Mouse (Mus musculus) thymus, adult 2 months (tissue): Measurements from ENCODE around the gene Pappa2. TPM values are rescaled to one million over a fixed set of nuclear protein-coding genes. Genes with fewer than 3 reads are reported as not detected.

Experiments used
- DNase-seq: peaks from one replicate; pipeline ENCODE4 v3.0.0; 2021
- H3K27ac ChIP-seq: fragments of 200-500 bp; 2 replicates; pipeline ENCODE4 v1.5.1; 2012; ENCODE audit warnings: low read length, control low read depth; ENCODE audit not compliant: control insufficient read depth, insufficient read depth
- H3K27me3 ChIP-seq: fragments of 200-500 bp; 2 replicates; pipeline ENCODE4 v1.6.1; 2012; ENCODE audit warnings: mild to moderate bottlenecking, low read length, moderate library complexity, mixed read lengths; ENCODE audit not compliant: control insufficient read depth, insufficient read depth
- H3K36me3 ChIP-seq: fragments of 200-500 bp; 2 replicates; pipeline ENCODE4 v1.6.1; 2012; ENCODE audit warnings: mild to moderate bottlenecking, low read length, moderate library complexity; ENCODE audit not compliant: control insufficient read depth, insufficient read depth
- H3K4me1 ChIP-seq: fragments of 200-500 bp; replicated peaks from 2 replicates; pipeline ENCODE4 v1.6.1; 2012; ENCODE audit warnings: low read length; ENCODE audit not compliant: control insufficient read depth, insufficient read depth
- H3K4me3 ChIP-seq: fragments of 200-500 bp; 2 replicates; pipeline ENCODE4 v1.5.1; 2012; ENCODE audit warnings: mild to moderate bottlenecking, low read length, control low read depth, moderate library complexity; ENCODE audit not compliant: control insufficient read depth, insufficient read depth
- CTCF ChIP-seq: fragments of 200-500 bp; IDR thresholded peaks from 2 replicates; pipeline ENCODE4 v1.5.1; 2012; ENCODE audit warnings: mild to moderate bottlenecking, control low read depth, low read length, moderate library complexity, borderline replicate concordance; ENCODE audit not compliant: control insufficient read depth, poor library complexity, insufficient read depth; ENCODE audit errors: extremely low read depth
- POLR2A ChIP-seq: fragments of 200-500 bp; IDR thresholded peaks from 2 replicates; pipeline ENCODE4 v1.6.1; 2012; ENCODE audit warnings: mild to moderate bottlenecking, low read length, control low read depth, moderate library complexity; ENCODE audit not compliant: control insufficient read depth, poor library complexity, insufficient read depth; ENCODE audit errors: extremely low read depth
- WGBS: fragments of 180-500 bp; shearing (Covaris S2); methylation state at CpG from one replicate; pipeline ENCODE4 v1.1.7; 2018; 5-methylcytosine and 5-hydroxymethylcytosine counted together
- polyA plus RNA-seq: library from polyadenylated mRNA; depleted of rRNA; stranded (reverse); fragments of >200 nt; gene quantifications from 2 replicates; pipeline ENCODE4 v1.2.3, GENCODE M21; 2012

Gene Pappa2
- polyA plus RNA-seq, 1 experiment: 0.62 TPM

- H3K4me3 ChIP-seq: no peak overlapping the region
- no peak overlapping the region for H3K27ac ChIP-seq
- no peaks in the 10 kb centered on the region for H3K4me1 ChIP-seq
- TF ChIP-seq POLR2A: no peak
- no peak for TF ChIP-seq CTCF
- no peaks in the 10 kb centered on the region for H3K27me3 ChIP-seq
- no peaks in the 10 kb centered on the region for H3K36me3 ChIP-seq
- WGBS: 96% methylated on average over 7 of the region's 7 CpGs
- no peak for DNase-seq
Observed at GRCm38 (mm10) chr1:158956361-158956760, 23.9 kb downstream of the Pappa2 start.

- DNase-seq: no peak
- H3K27ac ChIP-seq: no peak overlapping the region
- no peaks in the 10 kb centered on the region for H3K27me3 ChIP-seq
- H3K4me3 ChIP-seq: no peak overlapping the region
- H3K36me3 ChIP-seq: no peaks in the 10 kb centered on the region
- no peaks in the 10 kb centered on the region for H3K4me1 ChIP-seq
- WGBS: 68% methylated on average over 6 of the region's 6 CpGs
- TF ChIP-seq CTCF (no peak), POLR2A (no peak)
Observed at GRCm38 (mm10) chr1:158954785-158955184, 25.5 kb downstream of the Pappa2 start.

GRCm38 (mm10) chr1:158953479-158954207 lies 26.6 kb downstream of the Pappa2 start:
- H3K27me3 ChIP-seq: no peaks in the 10 kb centered on the region
- TF ChIP-seq POLR2A: no peak
- no peak for TF ChIP-seq CTCF
- no peak overlapping the region for H3K4me3 ChIP-seq
- no peaks in the 10 kb centered on the region for H3K4me1 ChIP-seq
- H3K27ac ChIP-seq: no peak overlapping the region
- H3K36me3 ChIP-seq: no peaks in the 10 kb centered on the region
- DNase-seq: peak; percentile 40
- WGBS: 45% methylated on average over 6 of the region's 6 CpGs

- no peaks in the 10 kb centered on the region for H3K36me3 ChIP-seq
- DNase-seq: no peak
- H3K27me3 ChIP-seq: no peaks in the 10 kb centered on the region
- TF ChIP-seq POLR2A: no peak
- TF ChIP-seq CTCF: no peak
- no peak overlapping the region for H3K27ac ChIP-seq
- WGBS: 94% methylated on average over 6 of the region's 6 CpGs
- no peak overlapping the region for H3K4me3 ChIP-seq
- H3K4me1 ChIP-seq: no peaks in the 10 kb centered on the region
Observed at GRCm38 (mm10) chr1:158949041-158949440, 31.2 kb downstream of the Pappa2 start.

- no peak overlapping the region for H3K4me3 ChIP-seq
- TF ChIP-seq CTCF (no peak), POLR2A (no peak)
- no peaks in the 10 kb centered on the region for H3K4me1 ChIP-seq
- DNase-seq: no peak
- H3K36me3 ChIP-seq: no peaks in the 10 kb centered on the region
- no peak overlapping the region for H3K27ac ChIP-seq
- 37% methylated on average over 6 of the region's 6 CpGs for WGBS
- no peaks in the 10 kb centered on the region for H3K27me3 ChIP-seq
Observed at GRCm38 (mm10) chr1:158947981-158948735, 32.1 kb downstream of the Pappa2 start.

- H3K27ac ChIP-seq: no peak overlapping the region
- 82% methylated on average over 4 of the region's 4 CpGs for WGBS
- no peak for DNase-seq
- no peaks in the 10 kb centered on the region for H3K4me1 ChIP-seq
- no peaks in the 10 kb centered on the region for H3K36me3 ChIP-seq
- no peaks in the 10 kb centered on the region for H3K27me3 ChIP-seq
- no peak overlapping the region for H3K4me3 ChIP-seq
- no peak for TF ChIP-seq POLR2A
- TF ChIP-seq CTCF: no peak
Observed at GRCm38 (mm10) chr1:158944936-158945335, 35.4 kb downstream of the Pappa2 start.

GRCm38 (mm10) chr1:158942864-158943263 lies 37.4 kb downstream of the Pappa2 start:
- no peaks in the 10 kb centered on the region for H3K27me3 ChIP-seq
- WGBS: 90% methylated on average over 3 of the region's 3 CpGs
- DNase-seq: no peak
- TF ChIP-seq POLR2A (no peak), CTCF (no peak)
- H3K36me3 ChIP-seq: no peaks in the 10 kb centered on the region
- H3K4me3 ChIP-seq: no peak overlapping the region
- no peaks in the 10 kb centered on the region for H3K4me1 ChIP-seq
- no peak overlapping the region for H3K27ac ChIP-seq
